24 mouse cellular contexts compared by ENCODE assay signal in the genomic region with DNA sequence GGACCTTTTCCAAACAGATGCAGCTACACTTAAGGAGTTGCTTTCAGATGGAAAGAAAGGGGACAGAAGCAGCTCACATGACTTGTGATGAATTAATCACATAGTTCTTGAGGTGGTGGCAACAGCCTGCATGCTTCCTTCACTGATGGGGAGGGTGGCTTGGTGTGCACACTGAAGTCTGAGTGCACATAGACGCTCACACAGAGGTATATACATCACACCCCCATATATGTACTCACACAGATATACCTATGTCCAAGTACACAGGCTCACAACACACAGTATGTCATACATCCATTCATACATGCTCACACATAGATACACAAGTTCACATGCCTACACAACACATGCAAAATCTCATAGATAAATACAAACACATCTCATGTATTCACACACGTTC. TPM values are rescaled to one million over a fixed set of nuclear protein-coding genes. Genes with fewer than 3 reads are reported as not detected.
DNase-seq lines count a peak whose midpoint lies in the region; ATAC-seq and TF ChIP-seq lines count a peak whose summit lies in the region.
"Had no signal": no experiment of that assay in that cellular context is flagged by ENCODE, and none has a peak within 500 bp of the region (broad histone marks: within the 10 kb centered on the region; RNA-seq: fewer than 3 reads in every experiment).

No protein-coding gene starts in this region.

- H3K4me1 ChIP-seq in heart, embryonic 11.5 days (ENCODE audit: control insufficient read depth, insufficient read depth, low read length): no peaks in the 10 kb centered on the region
- peaks cover 5% of the 10 kb centered on the region for H3K4me1 ChIP-seq in lung, embryonic 14.5 days (ENCODE audit: insufficient read depth)
- H3K4me1 ChIP-seq in lung, adult 2 months (ENCODE audit: control insufficient read depth, insufficient read depth, low read length): no peaks in the 10 kb centered on the region
- H3K4me1 ChIP-seq in lung, postnatal 0 days (ENCODE audit: insufficient read depth, low read depth, low read length): no peaks in the 10 kb centered on the region
- H3K4me1 ChIP-seq: embryonic facial prominence, embryonic 12.5 days; forebrain, embryonic 13.5 days; forebrain, embryonic 15.5 days had no signal

- ATAC-seq in heart, embryonic 11.5 days (replicated peaks; ENCODE audit: insufficient number of reproducible peaks, low FRiP score, low TSS enrichment): no peak
- peak; percentile 65; the same call in 1 of the 2 replicates for ATAC-seq in lung, embryonic 14.5 days (ENCODE audit: insufficient read depth)
- ATAC-seq in lung, postnatal 0 days: no peak
- ATAC-seq: activated CD4-positive, CD25-positive, alpha-beta regulatory T cell, adult 4 months; CD4-positive, CD25-positive, alpha-beta regulatory T cell, adult 4 months; forebrain, embryonic 13.5 days; forebrain, embryonic 15.5 days; Patski had no signal

- TF ChIP-seq EP300 in lung, postnatal 0 days (IDR thresholded peaks at IDR 0.05): no peak

- TF ChIP-seq POLR2A in lung, adult 2 months (IDR thresholded peaks at IDR 0.05; ENCODE audit: borderline replicate concordance, extremely low read depth, low read depth, low read length): no peak

- no peak for TF ChIP-seq CTCF in lung, embryonic 14.5 days (IDR thresholded peaks at IDR 0.05; ENCODE audit: low read depth)
- TF ChIP-seq CTCF in lung, adult 2 months (IDR thresholded peaks at IDR 0.05; ENCODE audit: insufficient read depth, low read length): no peak
- no peak for TF ChIP-seq CTCF in lung, postnatal 0 days (IDR thresholded peaks at IDR 0.05)

- no peak overlapping the region for H3K4me2 ChIP-seq in heart, embryonic 11.5 days
- H3K4me2 ChIP-seq in lung, embryonic 14.5 days: no peak overlapping the region
- no peak overlapping the region for H3K4me2 ChIP-seq in lung, postnatal 0 days (replicated peaks; ENCODE audit: low read depth, low read length)
- H3K4me2 ChIP-seq: embryonic facial prominence, embryonic 12.5 days; forebrain, embryonic 13.5 days; forebrain, embryonic 15.5 days had no signal

- no peaks in the 10 kb centered on the region for H3K9me3 ChIP-seq in heart, embryonic 11.5 days (replicated peaks; ENCODE audit: control insufficient read depth, low read length)
- no peaks in the 10 kb centered on the region for H3K9me3 ChIP-seq in lung, embryonic 14.5 days (ENCODE audit: low read depth, low read length)
- H3K9me3 ChIP-seq in lung, postnatal 0 days (ENCODE audit: low read length): no peaks in the 10 kb centered on the region
- H3K9me3 ChIP-seq: embryonic facial prominence, embryonic 10.5 days; embryonic facial prominence, embryonic 12.5 days; forebrain, embryonic 13.5 days; forebrain, embryonic 15.5 days had no signal

- H3K36me3 ChIP-seq in heart, embryonic 11.5 days (ENCODE audit: control insufficient read depth, insufficient read depth, low read length): no peaks in the 10 kb centered on the region
- no peaks in the 10 kb centered on the region for H3K36me3 ChIP-seq in lung, embryonic 14.5 days (ENCODE audit: insufficient read depth)
- no peaks in the 10 kb centered on the region for H3K36me3 ChIP-seq in lung, postnatal 0 days (ENCODE audit: insufficient read depth, low read length)
- H3K36me3 ChIP-seq: embryonic facial prominence, embryonic 10.5 days; embryonic facial prominence, embryonic 12.5 days; forebrain, embryonic 15.5 days; G1E had no signal

- H3K27ac ChIP-seq in heart, embryonic 11.5 days (ENCODE audit: low read depth, low read length): no peak overlapping the region
- H3K27ac ChIP-seq in lung, embryonic 14.5 days (ENCODE audit: low read depth): no peak overlapping the region
- H3K27ac ChIP-seq in lung, postnatal 0 days (ENCODE audit: low read length): no peak overlapping the region
- H3K27ac ChIP-seq: embryonic facial prominence, embryonic 10.5 days; embryonic facial prominence, embryonic 12.5 days; forebrain, embryonic 13.5 days; forebrain, embryonic 15.5 days had no signal

- H3K27me3 ChIP-seq in heart, embryonic 11.5 days (ENCODE audit: control insufficient read depth, insufficient read depth, low read length): peaks cover 3% of the 10 kb centered on the region; the same call in 1 of the 2 replicates
- H3K27me3 ChIP-seq in lung, embryonic 14.5 days (ENCODE audit: insufficient read depth, low read length): no peaks in the 10 kb centered on the region
- H3K27me3 ChIP-seq in lung, postnatal 0 days (replicated peaks; ENCODE audit: insufficient read depth, low read length): no peaks in the 10 kb centered on the region
- H3K27me3 ChIP-seq: embryonic facial prominence, embryonic 12.5 days; forebrain, embryonic 13.5 days; forebrain, embryonic 15.5 days had no signal

- 79% methylated on average over 2 of the region's 2 CpGs for WGBS in heart, embryonic 11.5 days (ENCODE audit: insufficient replicate concordance)
- WGBS in lung, embryonic 14.5 days: 67% methylated on average over 2 of the region's 2 CpGs
- WGBS in lung, adult 2 months: 72% methylated on average over 2 of the region's 2 CpGs
- WGBS in lung, postnatal 0 days: 73% methylated on average over 2 of the region's 2 CpGs

- no peak overlapping the region for H3K4me3 ChIP-seq in heart, embryonic 11.5 days (ENCODE audit: low read depth, low read length)
- H3K4me3 ChIP-seq in lung, embryonic 14.5 days (ENCODE audit: low read depth, low read length): no peak overlapping the region
- H3K4me3 ChIP-seq in lung, adult 2 months (replicated peaks; ENCODE audit: extremely low read depth, low read depth, low read length): no peak overlapping the region
- H3K4me3 ChIP-seq in lung, postnatal 0 days (ENCODE audit: low read depth, low read length): no peak overlapping the region
- H3K4me3 ChIP-seq: embryonic facial prominence, embryonic 10.5 days; embryonic facial prominence, embryonic 12.5 days; forebrain, embryonic 13.5 days; forebrain, embryonic 15.5 days had no signal

- DNase-seq in heart, adult 11 months: peak; percentile 22
- no peak for DNase-seq in lung, embryonic 14.5 days
- no peak for DNase-seq in lung, adult 2 months
- peak; percentile 4 for DNase-seq in lung, postnatal 0 days (ENCODE audit: low spot score)
- no peak for DNase-seq in lung, postnatal 14 days
- DNase-seq: adrenal gland, adult 8-10 months; adrenal gland, postnatal 14 days; adrenal gland, postnatal 36 days; B cell, adult 2 months; cerebellum, adult 11-12 months; cerebellum, adult 2 months; cerebellum, adult 9-10 months; cerebellum, postnatal 10 days; cerebellum, postnatal 25 days had no signal

- H3K9ac ChIP-seq in heart, embryonic 11.5 days (ENCODE audit: low read depth, low read length): no peak overlapping the region
- no peak overlapping the region for H3K9ac ChIP-seq in lung, embryonic 14.5 days
- no peak overlapping the region for H3K9ac ChIP-seq in lung, postnatal 0 days (replicated peaks; ENCODE audit: low read depth)
- H3K9ac ChIP-seq: embryonic facial prominence, embryonic 12.5 days; forebrain, embryonic 13.5 days; forebrain, embryonic 15.5 days had no signal

RNA-seq across cellular contexts. Expression of gene Foxa2, which starts 45.3 kb away (rescaled TPM):
- 0.17 and 0.73 TPM in 2 replicates for polyA plus RNA-seq in heart, embryonic 11.5 days (2014; fragmentation: Nextera tagmentation; extraction: Ambion mirVana)
- 41.5 and 43.2 TPM in 2 replicates for polyA plus RNA-seq in lung, embryonic 14.5 days (2014; fragmentation: Nextera tagmentation; extraction: Ambion mirVana)
- 80.1 and 106 TPM in 2 replicates for polyA plus RNA-seq in lung, adult 2 months (2012; rRNA removed)
- 37.0 and 37.7 TPM in 2 replicates for polyA plus RNA-seq in lung, postnatal 0 days (2015; fragmentation: Nextera tagmentation; extraction: Ambion mirVana)
- polyA plus RNA-seq: activated CD4-positive, CD25-positive, alpha-beta regulatory T cell, adult 4 months; CD4-positive, CD25-positive, alpha-beta regulatory T cell, adult 4 months; cerebellum, adult 2 months; cortical plate, adult 2 months; forebrain, embryonic 15.5 days; G1E had no signal

Comparison
In these comparisons a context has a peak if more than half of its experiments do, and no peak if none do; other contexts are left out.
1. DNase-seq: peak in heart, adult 11 months (single experiment) and lung, postnatal 0 days (single experiment); none in lung, embryonic 14.5 days (single experiment), lung, adult 2 months (single experiment) and lung, postnatal 14 days (single experiment).
2. RNA of gene Foxa2, which starts 45.3 kb away (polyA plus RNA-seq): 80.1 to 106 TPM in lung, adult 2 months, 41.5 to 43.2 TPM in lung, embryonic 14.5 days and 37.0 to 37.7 TPM in lung, postnatal 0 days; 0.17 to 0.73 TPM in heart, embryonic 11.5 days; every median in the first group is over 10 times any median in the second.